Mouse (Mus musculus): ENCODE results near the gene Cdkal1. TPM values are rescaled to one million over a fixed set of nuclear protein-coding genes. Genes with fewer than 3 reads are reported as not detected.

Gene Cdkal1
- polyA plus RNA-seq, 1 experiment: 5.1 TPM

- Histone ChIP-seq H3K4me3 (ENCODE audit: insufficient read depth, poor library complexity, severe bottlenecking) (no peak overlapping the region), H3K79me2 (ENCODE audit: control insufficient read depth, insufficient read depth) (no peaks in the 10 kb centered on the region), H3K36me3 (ENCODE audit: control insufficient read depth, insufficient read depth) (no peaks in the 10 kb centered on the region), H3K27me3 (ENCODE audit: control insufficient read depth, insufficient read depth, insufficient read length) (no peaks in the 10 kb centered on the region), H3K79me3 (ENCODE audit: low read depth) (no peaks in the 10 kb centered on the region), H3ac (ENCODE audit: control insufficient read depth, insufficient read length, low read depth) (no peak overlapping the region)
- no peak for TF ChIP-seq USF1 (IDR thresholded peaks at IDR 0.05; ENCODE audit: low read depth)
- TF ChIP-seq MYOD1 (IDR thresholded peaks at IDR 0.05; ENCODE audit: control insufficient read depth, insufficient read length, low read depth): no peak
- TF ChIP-seq MAX (IDR thresholded peaks at IDR 0.05): no peak
- no peak for TF ChIP-seq CEBPB (IDR thresholded peaks at IDR 0.05; ENCODE audit: low read depth)
- TF ChIP-seq FOSL1 (IDR thresholded peaks at IDR 0.05; ENCODE audit: insufficient read depth, low read length, poor library complexity, severe bottlenecking): no peak
- no peak for TF ChIP-seq MYOG (IDR thresholded peaks at IDR 0.05; ENCODE audit: control insufficient read depth, extremely low read depth, insufficient read length)
- TF ChIP-seq CTCF (IDR thresholded peaks at IDR 0.05; ENCODE audit: control insufficient read depth, insufficient read depth, insufficient read length): no peak
These were observed 52.8 kb downstream of the Cdkal1 start for GRCm38 (mm10) chr13:29802699-29803098.

GRCm38 (mm10) chr13:29800078-29800477, 55.4 kb downstream of the Cdkal1 start:
- no peaks in the 10 kb centered on the region for H3K79me2 ChIP-seq (ENCODE audit: control insufficient read depth, insufficient read depth)
- H3K4me3 ChIP-seq (ENCODE audit: insufficient read depth, poor library complexity, severe bottlenecking): no peak overlapping the region
- no peaks in the 10 kb centered on the region for H3K79me3 ChIP-seq (ENCODE audit: low read depth)
- H3ac ChIP-seq (ENCODE audit: control insufficient read depth, insufficient read length, low read depth): no peak overlapping the region
- TF ChIP-seq USF1 (IDR thresholded peaks at IDR 0.05; ENCODE audit: low read depth) (no peak), CTCF (IDR thresholded peaks at IDR 0.05; ENCODE audit: control insufficient read depth, insufficient read depth, insufficient read length) (no peak), MYOD1 (IDR thresholded peaks at IDR 0.05; ENCODE audit: control insufficient read depth, insufficient read length, low read depth) (no peak), CEBPB (IDR thresholded peaks at IDR 0.05; ENCODE audit: low read depth) (no peak), MAX (IDR thresholded peaks at IDR 0.05) (no peak), MYOG (IDR thresholded peaks at IDR 0.05; ENCODE audit: control insufficient read depth, extremely low read depth, insufficient read length) (no peak), FOSL1 (IDR thresholded peaks at IDR 0.05; ENCODE audit: insufficient read depth, low read length, poor library complexity, severe bottlenecking) (no peak)
- H3K27me3 ChIP-seq (ENCODE audit: control insufficient read depth, insufficient read depth, insufficient read length): no peaks in the 10 kb centered on the region
- no peaks in the 10 kb centered on the region for H3K36me3 ChIP-seq (ENCODE audit: control insufficient read depth, insufficient read depth)

- no peaks in the 10 kb centered on the region for H3K27me3 ChIP-seq (ENCODE audit: control insufficient read depth, insufficient read depth, insufficient read length)
- peak; percentile 66 for TF ChIP-seq CEBPB (IDR thresholded peaks at IDR 0.05; ENCODE audit: low read depth)
- TF ChIP-seq CTCF (IDR thresholded peaks at IDR 0.05; ENCODE audit: control insufficient read depth, insufficient read depth, insufficient read length): no peak
- no peak for TF ChIP-seq FOSL1 (IDR thresholded peaks at IDR 0.05; ENCODE audit: insufficient read depth, low read length, poor library complexity, severe bottlenecking)
- no peak for TF ChIP-seq MAX (IDR thresholded peaks at IDR 0.05)
- TF ChIP-seq USF1 (IDR thresholded peaks at IDR 0.05; ENCODE audit: low read depth): no peak
- no peak for TF ChIP-seq MYOD1 (IDR thresholded peaks at IDR 0.05; ENCODE audit: control insufficient read depth, insufficient read length, low read depth)
- no peak for TF ChIP-seq MYOG (IDR thresholded peaks at IDR 0.05; ENCODE audit: control insufficient read depth, extremely low read depth, insufficient read length)
- H3K79me3 ChIP-seq (ENCODE audit: low read depth): peaks cover 2% of the 10 kb centered on the region
- H3K36me3 ChIP-seq (ENCODE audit: control insufficient read depth, insufficient read depth): no peaks in the 10 kb centered on the region
- H3ac ChIP-seq (ENCODE audit: control insufficient read depth, insufficient read length, low read depth): no peak overlapping the region
- H3K4me3 ChIP-seq (ENCODE audit: insufficient read depth, poor library complexity, severe bottlenecking): no peak overlapping the region
- H3K79me2 ChIP-seq (ENCODE audit: control insufficient read depth, insufficient read depth): peaks cover 5% of the 10 kb centered on the region
These were observed 63.4 kb downstream of the Cdkal1 start for GRCm38 (mm10) chr13:29792112-29792511.

- Histone ChIP-seq H3K79me3 (ENCODE audit: low read depth) (peaks cover 2% of the 10 kb centered on the region), H3K79me2 (ENCODE audit: control insufficient read depth, insufficient read depth) (peaks cover 5% of the 10 kb centered on the region), H3K4me3 (ENCODE audit: insufficient read depth, poor library complexity, severe bottlenecking) (no peak overlapping the region), H3K27me3 (ENCODE audit: control insufficient read depth, insufficient read depth, insufficient read length) (no peaks in the 10 kb centered on the region), H3ac (ENCODE audit: control insufficient read depth, insufficient read length, low read depth) (no peak overlapping the region), H3K36me3 (ENCODE audit: control insufficient read depth, insufficient read depth) (no peaks in the 10 kb centered on the region)
- no peak for TF ChIP-seq FOSL1 (IDR thresholded peaks at IDR 0.05; ENCODE audit: insufficient read depth, low read length, poor library complexity, severe bottlenecking)
- TF ChIP-seq MYOD1 (IDR thresholded peaks at IDR 0.05; ENCODE audit: control insufficient read depth, insufficient read length, low read depth): no peak
- TF ChIP-seq USF1 (IDR thresholded peaks at IDR 0.05; ENCODE audit: low read depth): no peak
- TF ChIP-seq CEBPB (IDR thresholded peaks at IDR 0.05; ENCODE audit: low read depth): no peak
- TF ChIP-seq CTCF (IDR thresholded peaks at IDR 0.05; ENCODE audit: control insufficient read depth, insufficient read depth, insufficient read length): no peak
- no peak for TF ChIP-seq MYOG (IDR thresholded peaks at IDR 0.05; ENCODE audit: control insufficient read depth, extremely low read depth, insufficient read length)
- TF ChIP-seq MAX (IDR thresholded peaks at IDR 0.05): no peak
These were observed 64.0 kb downstream of the Cdkal1 start for GRCm38 (mm10) chr13:29791439-29791838.

GRCm38 (mm10) chr13:29786984-29787383, 68.5 kb downstream of the Cdkal1 start:
- H3K79me2 ChIP-seq (ENCODE audit: control insufficient read depth, insufficient read depth): peaks cover 5% of the 10 kb centered on the region
- H3K79me3 ChIP-seq (ENCODE audit: low read depth): peaks cover 2% of the 10 kb centered on the region
- H3K27me3 ChIP-seq (ENCODE audit: control insufficient read depth, insufficient read depth, insufficient read length): no peaks in the 10 kb centered on the region
- H3K36me3 ChIP-seq (ENCODE audit: control insufficient read depth, insufficient read depth): no peaks in the 10 kb centered on the region
- no peak overlapping the region for H3K4me3 ChIP-seq (ENCODE audit: insufficient read depth, poor library complexity, severe bottlenecking)
- no peak overlapping the region for H3ac ChIP-seq (ENCODE audit: control insufficient read depth, insufficient read length, low read depth)
- TF ChIP-seq FOSL1 (IDR thresholded peaks at IDR 0.05; ENCODE audit: insufficient read depth, low read length, poor library complexity, severe bottlenecking) (no peak), USF1 (IDR thresholded peaks at IDR 0.05; ENCODE audit: low read depth) (no peak), CEBPB (IDR thresholded peaks at IDR 0.05; ENCODE audit: low read depth) (no peak), MYOG (IDR thresholded peaks at IDR 0.05; ENCODE audit: control insufficient read depth, extremely low read depth, insufficient read length) (no peak), MAX (IDR thresholded peaks at IDR 0.05) (no peak), MYOD1 (IDR thresholded peaks at IDR 0.05; ENCODE audit: control insufficient read depth, insufficient read length, low read depth) (no peak), CTCF (IDR thresholded peaks at IDR 0.05; ENCODE audit: control insufficient read depth, insufficient read depth, insufficient read length) (no peak)

- Histone ChIP-seq H3K4me3 (ENCODE audit: insufficient read depth, poor library complexity, severe bottlenecking) (no peak overlapping the region), H3ac (ENCODE audit: control insufficient read depth, insufficient read length, low read depth) (no peak overlapping the region), H3K36me3 (ENCODE audit: control insufficient read depth, insufficient read depth) (no peaks in the 10 kb centered on the region), H3K27me3 (ENCODE audit: control insufficient read depth, insufficient read depth, insufficient read length) (no peaks in the 10 kb centered on the region), H3K79me3 (ENCODE audit: low read depth) (no peaks in the 10 kb centered on the region), H3K79me2 (ENCODE audit: control insufficient read depth, insufficient read depth) (no peaks in the 10 kb centered on the region)
- TF ChIP-seq CTCF (IDR thresholded peaks at IDR 0.05; ENCODE audit: control insufficient read depth, insufficient read depth, insufficient read length) (no peak), CEBPB (IDR thresholded peaks at IDR 0.05; ENCODE audit: low read depth) (no peak), FOSL1 (IDR thresholded peaks at IDR 0.05; ENCODE audit: insufficient read depth, low read length, poor library complexity, severe bottlenecking) (no peak), USF1 (IDR thresholded peaks at IDR 0.05; ENCODE audit: low read depth) (no peak), MYOD1 (IDR thresholded peaks at IDR 0.05; ENCODE audit: control insufficient read depth, insufficient read length, low read depth) (no peak), MYOG (IDR thresholded peaks at IDR 0.05; ENCODE audit: control insufficient read depth, extremely low read depth, insufficient read length) (no peak), MAX (IDR thresholded peaks at IDR 0.05) (no peak)
These were observed 70.6 kb downstream of the Cdkal1 start for GRCm38 (mm10) chr13:29784894-29785293.
